Mouse (Mus musculus): ENCODE measurements around the gene Acap1. TPM values are rescaled to one million over a fixed set of nuclear protein-coding genes. Genes with fewer than 3 reads are reported as not detected.

The Acap1 gene
- polyA plus RNA-seq, 1 experiment from 2014 or later = 0.70 TPM

DNA sequence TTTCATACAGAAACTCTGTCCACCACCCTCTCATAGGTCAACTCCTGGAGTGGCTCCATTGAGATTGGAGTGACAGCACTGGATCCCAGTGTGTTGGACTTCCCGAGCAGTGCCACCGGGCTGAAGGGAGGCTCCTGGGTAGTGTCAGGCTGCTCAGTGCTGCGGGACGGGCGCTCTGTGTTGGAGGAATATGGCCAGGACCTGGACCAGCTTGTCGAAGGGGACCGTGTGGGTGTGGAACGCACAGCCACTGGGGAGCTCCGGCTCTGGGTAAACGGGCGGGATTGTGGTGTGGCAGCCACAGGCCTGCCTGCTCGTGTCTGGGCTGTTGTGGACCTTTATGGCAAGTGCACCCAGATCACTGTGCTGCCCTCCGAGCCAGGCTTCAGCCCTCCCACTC is 7.6 kb upstream of the Acap1 start:
- no peak for DNase-seq (ENCODE audit: low spot score)
- peaks cover 4% of the 10 kb centered on the region; the same call in 1 of the 2 replicates for H3K4me1 ChIP-seq (replicated peaks; ENCODE audit: control insufficient read depth, insufficient read depth)
- 63% methylated on average over 13 of the region's 13 CpGs for WGBS
- H3K4me3 ChIP-seq (ENCODE audit: low read depth, low read length) = 0 out of 2 replicates have a peak overlapping the region, but pooled peaks have one; percentile 79
- no peak for ATAC-seq (ENCODE audit: low FRiP score, low TSS enrichment)
- H3K9ac ChIP-seq (ENCODE audit: low read length) = no peak overlapping the region
- H3K4me2 ChIP-seq (replicated peaks; ENCODE audit: low read depth) = peak overlapping the region; percentile 95; the same call in 1 of the 2 replicates
- H3K36me3 ChIP-seq (ENCODE audit: control insufficient read depth, insufficient read depth, low read length) = peaks cover 25% of the 10 kb centered on the region
- no peaks in the 10 kb centered on the region for H3K9me3 ChIP-seq (ENCODE audit: control insufficient read depth, low read length)
- no peaks in the 10 kb centered on the region for H3K27me3 ChIP-seq (ENCODE audit: control insufficient read depth, insufficient read depth, low read length)
- no peak overlapping the region for H3K27ac ChIP-seq (replicated peaks)
- TF ChIP-seq EP300 (optimal IDR thresholded peaks at IDR 0.05) (no peak), CTCF (IDR thresholded peaks at IDR 0.05; ENCODE audit: low read depth) (no peak)

- ATAC-seq (ENCODE audit: low FRiP score, low TSS enrichment) (0 out of 2 replicates have a peak, but pooled peaks have one; percentile 3), DNase-seq (ENCODE audit: low spot score) (no peak)
- H3K9me3 ChIP-seq (ENCODE audit: control insufficient read depth, low read length) = no peaks in the 10 kb centered on the region
- H3K4me2 ChIP-seq (replicated peaks; ENCODE audit: low read depth) = peak overlapping the region; percentile 95
- H3K27ac ChIP-seq (replicated peaks) = peak overlapping the region; percentile 98
- peaks cover 4% of the 10 kb centered on the region; the same call in 1 of the 2 replicates for H3K4me1 ChIP-seq (replicated peaks; ENCODE audit: control insufficient read depth, insufficient read depth)
- H3K9ac ChIP-seq (ENCODE audit: low read length) = peak overlapping the region; percentile 84
- H3K36me3 ChIP-seq (ENCODE audit: control insufficient read depth, insufficient read depth, low read length) = peaks cover 20% of the 10 kb centered on the region
- H3K27me3 ChIP-seq (ENCODE audit: control insufficient read depth, insufficient read depth, low read length) = no peaks in the 10 kb centered on the region
- peak overlapping the region; percentile 79 for H3K4me3 ChIP-seq (ENCODE audit: low read depth, low read length)
- TF ChIP-seq EP300 (optimal IDR thresholded peaks at IDR 0.05) = no peak
- TF ChIP-seq CTCF (IDR thresholded peaks at IDR 0.05; ENCODE audit: low read depth) = no peak
- WGBS = under 1% methylated on average over 33 of the region's 39 CpGs
Measured at GRCm38 (mm10) chr11:69901993-69902392, 6.7 kb upstream of the Acap1 start.

DNA sequence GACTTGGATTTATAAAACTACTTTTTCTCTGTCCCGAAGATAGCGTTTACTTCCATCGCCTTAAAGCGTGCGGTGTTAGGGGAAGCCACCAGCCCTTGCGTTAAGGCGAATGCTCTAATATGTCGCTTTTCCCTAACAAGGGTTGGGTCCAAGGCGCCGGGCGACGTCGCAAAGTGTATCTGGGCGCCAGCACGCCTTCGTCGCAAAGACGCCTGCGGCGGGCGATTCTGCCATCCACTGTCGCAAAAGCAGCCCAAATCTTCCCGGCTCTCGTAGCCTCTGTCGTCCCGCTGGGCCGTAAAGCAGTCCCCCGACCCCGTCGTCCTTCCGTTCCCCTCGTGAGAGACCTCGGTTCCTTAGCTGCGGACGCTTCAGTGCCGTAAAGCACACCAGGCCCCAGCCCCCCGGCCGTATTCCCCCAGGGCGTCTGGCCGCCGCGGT is 6.1 kb upstream of the Acap1 start:
- H3K36me3 ChIP-seq (ENCODE audit: control insufficient read depth, insufficient read depth, low read length) = peaks cover 15% of the 10 kb centered on the region
- peak overlapping the region; percentile 95 for H3K4me2 ChIP-seq (replicated peaks; ENCODE audit: low read depth)
- DNase-seq (ENCODE audit: low spot score) = peak; percentile 95
- peak overlapping the region; percentile 79 for H3K4me3 ChIP-seq (ENCODE audit: low read depth, low read length)
- under 1% methylated on average over 42 of the region's 42 CpGs for WGBS
- H3K4me1 ChIP-seq (replicated peaks; ENCODE audit: control insufficient read depth, insufficient read depth) = peaks cover 4% of the 10 kb centered on the region; the same call in 1 of the 2 replicates
- no peaks in the 10 kb centered on the region for H3K27me3 ChIP-seq (ENCODE audit: control insufficient read depth, insufficient read depth, low read length)
- H3K9me3 ChIP-seq (ENCODE audit: control insufficient read depth, low read length) = no peaks in the 10 kb centered on the region
- TF ChIP-seq EP300 (optimal IDR thresholded peaks at IDR 0.05) = no peak
- TF ChIP-seq CTCF (IDR thresholded peaks at IDR 0.05; ENCODE audit: low read depth) = no peak
- H3K9ac ChIP-seq (ENCODE audit: low read length) = peak overlapping the region; percentile 84
- ATAC-seq (ENCODE audit: low FRiP score, low TSS enrichment) = peak; percentile 82
- peak overlapping the region; percentile 98 for H3K27ac ChIP-seq (replicated peaks)

DNA sequence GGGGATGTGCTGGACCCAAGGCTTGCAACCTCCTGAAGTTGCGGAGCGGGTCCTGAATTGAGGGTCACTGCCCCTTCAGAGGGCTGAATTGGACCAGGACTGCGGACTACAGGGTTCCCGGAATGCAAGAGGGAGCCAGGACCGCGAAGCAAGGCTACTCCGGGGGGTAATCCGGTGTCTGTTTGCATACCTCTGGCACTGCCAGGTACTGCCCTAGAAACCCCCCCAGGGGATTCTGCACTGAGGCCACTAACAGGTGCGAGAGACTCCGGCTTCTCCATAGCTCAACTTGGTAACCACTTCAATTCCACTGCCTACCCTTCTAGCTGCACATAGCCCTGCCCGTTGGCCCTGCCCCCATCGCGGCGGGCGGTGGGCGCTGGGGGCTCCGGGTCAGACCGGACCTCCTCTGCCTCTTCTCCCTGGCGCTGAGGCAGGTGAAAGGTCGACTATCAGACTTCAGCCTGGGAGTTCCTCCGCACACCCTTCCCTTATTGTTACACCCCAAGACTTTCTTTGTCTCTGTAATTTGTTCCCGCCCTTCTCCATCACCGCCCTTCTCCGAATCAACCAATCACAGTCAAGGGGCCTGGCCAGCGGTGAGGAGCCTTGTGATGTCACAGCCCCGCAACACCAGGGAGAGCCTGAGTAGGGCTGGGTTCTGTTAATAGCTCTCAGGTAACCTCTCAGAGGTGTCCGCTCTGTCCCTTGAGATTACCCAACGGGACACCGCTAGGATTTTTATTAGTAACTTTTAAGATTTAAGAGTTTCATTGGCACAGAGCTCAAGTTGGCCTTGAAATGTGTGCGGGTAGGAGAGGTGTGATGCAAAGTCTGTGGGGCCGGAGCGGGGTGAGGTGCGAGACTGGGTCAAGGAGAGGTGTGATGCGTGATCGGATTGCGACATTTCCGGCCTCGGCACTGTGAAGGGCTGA is 5.4 kb upstream of the Acap1 start, which contains the start of the genes 2810408A11Rik and Neurl4:
2810408A11Rik (minus strand) TSS at position 517 of the 935 bp plus-strand sequence.
Neurl4 (plus strand) TSS at position 602 of the 935 bp plus-strand sequence.
- Histone ChIP-seq H3K4me1 (replicated peaks; ENCODE audit: control insufficient read depth, insufficient read depth) (peaks cover 4% of the 10 kb centered on the region; the same call in 1 of the 2 replicates), H3K9me3 (ENCODE audit: control insufficient read depth, low read length) (no peaks in the 10 kb centered on the region), H3K4me3 (ENCODE audit: low read depth, low read length) (peak within 1 kb of the TSS; percentile 79), H3K27ac (replicated peaks) (peak within 1 kb of the TSS; percentile 98), H3K9ac (ENCODE audit: low read length) (peak within 1 kb of the TSS; percentile 84), H3K36me3 (ENCODE audit: control insufficient read depth, insufficient read depth, low read length) (peaks cover 8% of the 10 kb centered on the region; the same call in 1 of the 2 replicates), H3K27me3 (ENCODE audit: control insufficient read depth, insufficient read depth, low read length) (no peaks in the 10 kb centered on the region), H3K4me2 (replicated peaks; ENCODE audit: low read depth) (peak within 1 kb of the TSS; percentile 95)
- WGBS = under 1% methylated on average over 31 of the region's 38 CpGs
- ATAC-seq (ENCODE audit: low FRiP score, low TSS enrichment) (peak; percentile 94), DNase-seq (ENCODE audit: low spot score) (peak; percentile 93)
- TF ChIP-seq EP300 (optimal IDR thresholded peaks at IDR 0.05) (peak; percentile 78), CTCF (IDR thresholded peaks at IDR 0.05; ENCODE audit: low read depth) (no peak)

DNA sequence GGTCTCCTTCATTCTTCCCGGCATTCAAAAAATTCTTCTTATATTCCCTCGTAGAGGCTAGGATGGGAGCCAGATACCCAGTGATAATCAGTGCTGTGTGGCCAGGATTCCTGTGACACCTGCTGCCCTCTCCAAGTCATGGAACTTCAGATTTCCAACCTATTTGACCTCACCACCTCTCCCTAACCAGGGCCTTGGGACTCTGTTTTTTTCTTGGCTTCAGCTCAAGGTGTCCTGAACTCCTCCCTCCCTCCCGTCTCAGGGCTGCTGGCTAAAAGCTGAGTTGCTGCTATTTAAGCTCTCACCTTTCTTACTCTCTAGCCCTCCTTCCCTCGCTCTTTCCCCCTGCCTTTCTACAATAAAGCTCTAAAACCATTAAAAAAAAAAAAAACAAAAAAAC is 4.5 kb upstream of the Acap1 start:
- Histone ChIP-seq H3K27ac (replicated peaks) (no peak overlapping the region), H3K9ac (ENCODE audit: low read length) (no peak overlapping the region; the same call in 1 of the 2 replicates)
- 23% methylated on average over 4 of the region's 4 CpGs for WGBS

More for the DNA sequence above, 4.5 kb upstream of the Acap1 start:
- Histone ChIP-seq H3K4me3 (ENCODE audit: low read depth, low read length) (peak overlapping the region; percentile 79; the same call in 1 of the 2 replicates), H3K4me1 (replicated peaks; ENCODE audit: control insufficient read depth, insufficient read depth) (peaks cover 4% of the 10 kb centered on the region; the same call in 1 of the 2 replicates), H3K4me2 (replicated peaks; ENCODE audit: low read depth) (peak overlapping the region; percentile 95), H3K36me3 (ENCODE audit: control insufficient read depth, insufficient read depth, low read length) (0 out of 2 replicates have a peak, but pooled peaks cover 6% of the 10 kb centered on the region), H3K9me3 (ENCODE audit: control insufficient read depth, low read length) (no peaks in the 10 kb centered on the region), H3K27me3 (ENCODE audit: control insufficient read depth, insufficient read depth, low read length) (no peaks in the 10 kb centered on the region)
- no peak for TF ChIP-seq CTCF (IDR thresholded peaks at IDR 0.05; ENCODE audit: low read depth)
- TF ChIP-seq EP300 (optimal IDR thresholded peaks at IDR 0.05) = no peak
- ATAC-seq (ENCODE audit: low FRiP score, low TSS enrichment) (no peak), DNase-seq (ENCODE audit: low spot score) (no peak)

Measured in stomach, postnatal 0 days (tissue).